Mouse (Mus musculus) spleen, postnatal 36 days (tissue): ENCODE measurements around the gene Invs.

Experiments
- DNase-seq, 2 experiments: peaks; one replicate each; pipeline ENCODE4 v3.0.0; 2022; ENCODE audit warnings: low spot score in 2 of 2, mixed read lengths in 1 of 2

Gene Invs

GRCm38 (mm10) chr4:48279498-48280134 lies at the start of gene Invs, which contains the start of gene Erp44:
Gene Invs, plus strand, starts transcription at chr4:48279760.
Gene Erp44, minus strand, starts transcription at chr4:48279558.
- DNase-seq = peak; percentile 96 to 97

- DNase-seq = no peak
Observed at GRCm38 (mm10) chr4:48236721-48237120, 42.8 kb upstream of the Invs start.

- DNase-seq = no peak
Observed at GRCm38 (mm10) chr4:48239046-48239445, 40.5 kb upstream of the Invs start.

GRCm38 (mm10) chr4:48242482-48242881 lies 37.1 kb upstream of the Invs start:
- peak; percentile 79 for DNase-seq

GRCm38 (mm10) chr4:48243737-48244136 lies 35.8 kb upstream of the Invs start:
- no peak for DNase-seq

GRCm38 (mm10) chr4:48244280-48244679 lies 35.3 kb upstream of the Invs start:
- DNase-seq = peak; percentile 25 to 45

- no peak for DNase-seq
Observed at GRCm38 (mm10) chr4:48253266-48253665, 26.3 kb upstream of the Invs start.

- DNase-seq = peak in 1 of 2 experiments; percentile 20
Observed at GRCm38 (mm10) chr4:48258045-48258444, 21.5 kb upstream of the Invs start.

GRCm38 (mm10) chr4:48267683-48268082 lies 11.9 kb upstream of the Invs start:
- no peak for DNase-seq

- DNase-seq = no peak
Observed at GRCm38 (mm10) chr4:48268127-48268526, 11.4 kb upstream of the Invs start.

- no peak for DNase-seq
Observed at GRCm38 (mm10) chr4:48270532-48270931, 9.0 kb upstream of the Invs start.

GRCm38 (mm10) chr4:48271838-48272237 lies 7.7 kb upstream of the Invs start:
- no peak for DNase-seq

- DNase-seq = no peak
Observed at GRCm38 (mm10) chr4:48273119-48273829, 6.3 kb upstream of the Invs start.

- DNase-seq = no peak
Observed at GRCm38 (mm10) chr4:48275736-48276135, 3.8 kb upstream of the Invs start.

GRCm38 (mm10) chr4:48277011-48277410 lies 2.5 kb upstream of the Invs start:
- no peak for DNase-seq

- DNase-seq = no peak
Observed at GRCm38 (mm10) chr4:48278757-48279497, 633 bp upstream of the Invs start.

- DNase-seq = no peak
Observed at GRCm38 (mm10) chr4:48281121-48281520, 1.6 kb downstream of the Invs start.

GRCm38 (mm10) chr4:48287086-48287757 lies 7.7 kb downstream of the Invs start:
- DNase-seq = no peak

- DNase-seq = no peak
Observed at GRCm38 (mm10) chr4:48314814-48315213, 35.3 kb downstream of the Invs start.

- DNase-seq = no peak
Observed at GRCm38 (mm10) chr4:48316036-48316435, 36.5 kb downstream of the Invs start.

GRCm38 (mm10) chr4:48321276-48321675 lies 41.7 kb downstream of the Invs start:
- DNase-seq = no peak

- DNase-seq = no peak
Observed at GRCm38 (mm10) chr4:48322095-48322494, 42.5 kb downstream of the Invs start.
